Mouse (Mus musculus): Measurements from ENCODE around the gene Cstf1.

- TF ChIP-seq CTCF (IDR thresholded peaks at IDR 0.05; ENCODE audit: control insufficient read depth, insufficient read depth, low read length) (no peak), POLR2A (IDR thresholded peaks at IDR 0.05; ENCODE audit: borderline replicate concordance, control insufficient read depth, low read depth, low read length) (no peak)
Observed at GRCm38 (mm10) chr2:172340936-172341335, 29.5 kb upstream of the Cstf1 start.

All from bone marrow, adult 2 months (tissue).